Mouse (Mus musculus): ENCODE measurements around the gene Ms4a18.

Gene Ms4a18

DNA sequence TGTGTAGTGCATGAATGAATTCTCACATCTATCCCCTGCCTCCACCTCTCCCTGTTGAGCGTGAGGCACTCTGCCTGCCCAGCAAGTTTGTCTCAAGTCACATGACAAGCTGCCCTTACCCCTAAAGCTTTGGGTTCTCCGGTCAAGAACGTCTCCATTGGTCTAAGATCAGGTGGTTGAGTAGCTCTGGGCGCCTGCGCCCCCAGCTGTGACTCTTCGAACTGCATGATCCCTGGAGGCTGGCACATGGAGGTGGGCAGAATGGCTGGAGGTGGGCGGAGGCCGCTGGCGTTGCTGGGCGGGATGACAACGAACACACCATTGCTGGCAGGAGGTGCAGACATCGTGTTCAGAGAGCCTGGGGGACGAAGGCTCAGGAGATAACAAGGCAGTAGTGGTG lies 33.3 kb downstream of the Ms4a18 start:
- no peak for DNase-seq (ENCODE audit: low read depth, low spot score)

- no peak for DNase-seq (ENCODE audit: low read depth, low spot score)
These were observed 34.7 kb downstream of the Ms4a18 start for GRCm38 (mm10) chr19:10983146-10983545.

DNA sequence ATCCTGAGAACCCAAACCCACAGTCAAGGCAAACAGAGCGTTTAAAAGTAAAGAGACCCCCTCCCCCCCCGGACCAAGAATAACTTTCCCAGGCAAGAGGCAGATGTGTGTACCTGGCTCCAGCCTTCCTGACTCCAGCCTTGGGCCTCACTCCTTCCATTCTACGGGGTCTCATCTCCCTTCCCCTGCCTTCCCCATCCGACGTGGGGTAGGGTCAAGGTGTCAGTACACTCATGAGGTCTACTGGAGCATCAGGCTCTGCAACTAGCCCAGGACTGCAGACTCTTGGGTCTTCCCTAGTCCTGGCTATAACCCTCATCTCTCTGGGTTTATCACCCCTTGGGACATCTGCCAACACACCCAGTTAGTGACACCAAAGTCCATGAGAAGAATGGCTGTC lies 37.6 kb downstream of the Ms4a18 start:
- no peak for DNase-seq (ENCODE audit: low read depth, low spot score)

GRCm38 (mm10) chr19:10979184-10980168 lies 38.4 kb downstream of the Ms4a18 start:
- no peak for DNase-seq (ENCODE audit: low read depth, low spot score)

GRCm38 (mm10) chr19:10976318-10976717 lies 41.5 kb downstream of the Ms4a18 start:
- no peak for DNase-seq (ENCODE audit: low read depth, low spot score)

GRCm38 (mm10) chr19:10975187-10975586 lies 42.6 kb downstream of the Ms4a18 start:
- DNase-seq (ENCODE audit: low read depth, low spot score), result no peak

DNA sequence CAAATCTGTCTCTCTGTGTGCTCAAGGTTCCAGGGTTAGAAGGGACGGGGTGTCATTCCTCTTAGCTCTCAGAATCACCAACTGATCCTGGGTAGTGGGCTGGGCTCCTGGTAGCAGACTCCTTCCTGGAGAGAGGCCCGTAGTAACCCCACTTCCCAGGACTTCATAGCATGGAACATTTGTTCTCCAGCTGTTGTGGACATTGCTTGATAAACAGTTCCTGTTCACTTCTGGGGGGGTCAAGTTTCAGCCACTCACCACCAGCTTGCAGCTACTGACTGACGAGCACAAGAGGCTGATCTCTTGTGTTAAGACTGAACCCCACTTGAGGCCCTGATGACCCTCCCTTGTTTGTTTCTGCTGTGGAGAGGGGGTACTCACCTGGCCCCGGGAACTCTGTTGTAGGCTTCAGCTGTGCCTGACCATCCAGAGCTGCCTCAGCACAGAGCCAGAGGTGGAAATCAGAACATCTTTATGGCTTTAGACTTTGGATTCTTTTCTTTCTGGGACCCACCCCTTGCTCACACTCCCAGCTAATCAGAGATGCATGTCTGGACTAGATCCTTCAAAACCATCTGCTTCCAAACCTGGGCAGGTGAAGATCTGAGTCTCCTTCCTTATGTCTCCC lies 43.5 kb downstream of the Ms4a18 start, which contains the start of gene Ms4a10:
Gene Ms4a10, minus strand, starts transcription at position 433 of the 628 bp plus-strand sequence.
- no peak for DNase-seq (ENCODE audit: low read depth, low spot score)

DNA sequence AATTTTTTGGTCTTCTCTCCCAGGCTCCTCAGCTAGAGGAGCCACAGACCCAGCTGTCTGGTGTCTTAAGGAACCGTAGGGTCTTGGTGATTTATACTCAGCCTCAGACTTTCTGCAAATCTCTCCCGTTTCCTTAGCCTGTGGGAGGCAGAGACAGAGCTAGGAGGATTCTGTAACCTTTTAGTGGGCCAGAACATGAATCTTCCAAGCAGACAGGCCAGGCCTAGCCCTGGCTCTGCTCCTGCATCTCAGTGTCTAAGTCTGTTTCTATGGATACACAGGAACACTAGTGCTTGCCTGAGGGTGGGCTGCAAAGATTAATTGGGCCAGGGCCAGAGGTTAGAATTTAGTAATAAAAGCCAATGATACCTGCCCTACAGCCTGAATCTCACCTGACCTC lies 44.6 kb downstream of the Ms4a18 start:
- no peak for DNase-seq (ENCODE audit: low read depth, low spot score)

- DNase-seq (ENCODE audit: low read depth, low spot score), result no peak
These were observed 45.2 kb downstream of the Ms4a18 start for GRCm38 (mm10) chr19:10972660-10973059.

GRCm38 (mm10) chr19:10970457-10970856 lies 47.4 kb downstream of the Ms4a18 start:
- no peak for DNase-seq (ENCODE audit: low read depth, low spot score)

DNA sequence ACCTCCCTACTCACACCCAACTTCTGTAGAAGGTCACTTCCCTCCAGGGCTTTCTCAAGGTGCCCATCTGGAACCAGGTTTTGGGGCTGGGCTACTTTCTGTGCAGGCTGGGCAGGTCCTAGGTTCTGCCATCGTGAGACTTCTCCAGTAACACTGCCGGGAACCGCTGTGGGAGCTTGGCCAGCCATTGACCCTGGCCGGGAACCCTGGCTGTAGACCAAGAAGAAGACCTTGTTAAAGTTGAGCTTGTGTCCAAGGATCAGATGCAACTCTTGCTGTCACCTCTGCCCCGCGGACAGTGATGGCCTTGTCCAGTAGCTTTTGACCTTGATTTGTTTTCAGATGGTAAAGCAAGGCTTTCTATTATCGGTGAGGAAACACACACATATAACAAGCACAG lies 49.3 kb downstream of the Ms4a18 start:
- DNase-seq (ENCODE audit: low read depth, low spot score), result no peak

DNA sequence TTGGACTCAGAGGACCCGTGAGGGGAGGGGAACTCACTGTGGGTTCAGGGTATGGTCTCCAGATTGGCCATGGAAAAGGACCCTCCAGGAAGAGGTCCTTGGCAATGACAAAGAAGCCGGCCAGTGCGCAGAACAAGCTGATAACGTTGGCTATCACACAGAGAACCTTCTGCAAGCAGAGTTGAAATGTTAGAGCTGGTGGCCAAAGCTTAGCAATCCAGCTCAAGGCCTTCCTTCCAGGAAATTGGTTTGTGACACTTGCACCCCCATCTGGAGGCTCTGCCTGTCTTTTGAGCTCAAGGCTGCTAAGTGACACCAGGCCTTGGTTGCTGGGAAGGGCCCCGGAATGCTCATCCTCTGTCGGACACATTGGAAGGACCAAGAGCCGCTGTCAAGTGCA lies 52.1 kb downstream of the Ms4a18 start:
- no peak for DNase-seq (ENCODE audit: low read depth, low spot score)

GRCm38 (mm10) chr19:10959978-10960346 lies 57.9 kb downstream of the Ms4a18 start:
- no peak for DNase-seq (ENCODE audit: low read depth, low spot score)

GRCm38 (mm10) chr19:10959085-10959977 lies 58.5 kb downstream of the Ms4a18 start:
- peak; percentile 40 for DNase-seq (ENCODE audit: low read depth, low spot score)

GRCm38 (mm10) chr19:10952021-10952939 lies 65.6 kb downstream of the Ms4a18 start:
- no peak for DNase-seq (ENCODE audit: low read depth, low spot score)

DNA sequence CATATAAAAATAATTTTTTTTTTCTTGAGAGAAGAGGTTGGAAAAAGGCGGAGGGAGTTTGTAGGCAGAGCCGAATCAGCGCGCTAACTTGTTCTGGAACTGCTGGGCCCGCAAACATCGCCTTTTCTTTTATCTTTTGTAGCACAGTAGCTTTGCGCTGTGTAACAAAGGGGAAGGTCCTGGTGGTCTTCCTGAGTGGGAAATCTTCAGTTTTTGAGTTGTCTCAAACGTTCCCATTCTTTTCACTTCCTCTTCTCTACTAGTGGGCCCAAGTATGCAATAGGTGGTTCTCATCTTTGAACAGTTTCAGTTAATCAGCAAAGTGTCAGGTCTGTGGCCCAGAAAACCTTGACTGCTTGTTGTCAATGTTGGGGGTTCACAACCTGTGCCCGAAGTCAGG lies 68.3 kb downstream of the Ms4a18 start:
- DNase-seq (ENCODE audit: low read depth, low spot score), result no peak

DNA sequence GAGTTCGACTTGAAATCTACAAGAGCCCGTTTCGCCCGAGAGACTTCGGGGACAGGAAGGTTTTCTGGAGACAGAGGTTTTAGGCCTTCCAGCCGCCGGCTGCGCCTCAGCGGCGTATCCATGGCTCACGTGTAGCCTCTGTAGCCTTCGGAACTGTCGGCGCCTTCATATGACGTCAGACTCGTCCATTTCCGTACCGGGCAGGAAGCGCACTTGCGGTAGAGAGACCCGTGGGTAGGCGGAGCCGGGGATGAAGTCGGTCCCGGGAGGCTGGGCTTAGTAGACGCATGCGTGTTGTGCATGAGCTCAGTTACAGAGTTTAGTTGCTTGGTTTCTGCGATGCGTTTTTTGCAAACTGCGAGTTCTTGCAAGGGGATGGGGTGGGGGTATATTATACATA lies 68.7 kb downstream of the Ms4a18 start, which contains the start of gene Ccdc86:
Gene Ccdc86, minus strand, starts transcription at position 155 of the 400 bp plus-strand sequence.
- peak; percentile 95 for DNase-seq (ENCODE audit: low read depth, low spot score)

GRCm38 (mm10) chr19:10948416-10948815 lies 69.4 kb downstream of the Ms4a18 start:
- DNase-seq (ENCODE audit: low read depth, low spot score), result no peak

DNA sequence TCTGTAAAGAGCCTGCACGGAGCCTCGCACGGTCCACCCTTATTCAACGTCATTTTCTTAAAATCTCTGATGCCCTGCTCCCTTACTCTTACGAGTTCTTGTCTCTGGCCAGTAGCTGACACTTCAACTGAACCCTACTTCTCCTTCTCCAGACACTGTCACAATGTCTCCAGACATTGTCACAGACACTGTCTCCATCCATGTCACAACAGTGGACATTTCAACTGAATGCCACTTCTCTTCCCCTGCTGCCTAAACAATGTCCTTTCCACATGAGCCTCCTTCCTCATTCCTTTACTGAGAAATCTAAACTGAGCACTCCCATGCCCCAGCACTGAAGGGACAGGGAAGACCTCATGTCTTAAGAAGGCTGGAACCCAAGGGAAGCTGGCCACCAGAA lies 70.6 kb downstream of the Ms4a18 start:
- DNase-seq (ENCODE audit: low read depth, low spot score), result no peak

Data from c-Kit-negative CD71-positive TER-119-positive erythroid progenitor cells, embryonic 14.5 days (primary cell).